Mouse (Mus musculus) bone marrow, adult 2 months (tissue): ENCODE data around the gene Vdr.

Experiments used
- CTCF ChIP-seq: fragments of 200-500 bp; IDR thresholded peaks from 2 replicates; pipeline ENCODE4 v1.5.1; 2011; ENCODE audit warnings: low read length, control low read depth; ENCODE audit not compliant: control insufficient read depth, insufficient read depth
- POLR2A ChIP-seq: fragments of 200-500 bp; IDR thresholded peaks from 2 replicates; pipeline ENCODE4 v1.6.1; 2011; ENCODE audit warnings: low read depth, mild to moderate bottlenecking, control low read depth, low read length, borderline replicate concordance; ENCODE audit not compliant: control insufficient read depth

DNA sequence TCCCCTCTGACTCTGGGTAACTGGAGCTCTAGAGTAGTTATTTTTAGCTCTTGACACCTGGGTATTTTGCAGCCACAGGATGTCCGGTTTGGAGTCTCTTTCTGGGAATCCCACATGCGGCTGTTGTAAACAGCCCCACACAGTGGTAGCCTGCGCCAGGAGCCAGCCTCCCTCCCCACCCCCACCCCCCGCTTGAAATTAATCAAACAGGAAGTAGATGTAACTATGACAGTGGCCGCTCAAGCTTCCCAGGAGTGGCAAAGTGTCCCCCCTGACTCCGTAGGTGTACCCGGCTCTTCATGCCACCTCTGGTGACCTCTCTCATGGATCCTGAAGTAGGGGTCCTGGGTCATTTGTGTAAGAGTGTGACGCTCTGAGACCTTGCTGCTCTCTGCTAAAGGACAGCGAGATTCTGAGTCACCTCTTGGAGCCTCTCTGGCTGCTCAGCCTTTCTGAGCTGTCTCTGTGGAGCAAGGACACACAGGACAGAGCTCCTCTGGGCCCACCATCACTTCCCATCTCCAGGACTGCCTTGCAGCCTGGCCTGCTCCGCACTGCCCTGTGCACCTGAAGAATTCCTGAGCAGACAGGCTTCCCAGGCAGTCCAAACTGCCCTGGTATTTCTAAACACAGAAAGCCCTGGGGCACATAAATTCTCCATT is 89.0 kb downstream of the Vdr start:
- TF ChIP-seq CTCF (no peak), POLR2A (no peak)
